Mouse (Mus musculus) cortical plate, adult 2 months (tissue): ENCODE measurements around the gene Stx4a.

Experiments used
- CTCF ChIP-seq: fragments of 200-500 bp; IDR thresholded peaks from 2 replicates; pipeline ENCODE4 v1.5.1; 2011; ENCODE audit warnings: mild to moderate bottlenecking, control low read depth, low read length; ENCODE audit not compliant: insufficient read depth; ENCODE audit errors: extremely low read depth
- POLR2A ChIP-seq: fragments of 200-500 bp; IDR thresholded peaks from 2 replicates; pipeline ENCODE4 v1.6.1; 2011; ENCODE audit warnings: mild to moderate bottlenecking, low read length, control low read depth; ENCODE audit not compliant: insufficient read depth; ENCODE audit errors: extremely low read depth

- no peak for TF ChIP-seq POLR2A
- TF ChIP-seq CTCF = no peak
Measured at GRCm38 (mm10) chr7:127815116-127815665, 8.9 kb upstream of the Stx4a start.
